Mouse (Mus musculus) heart, postnatal 10 days (tissue): ENCODE results near the gene Gcgr. TPM values are rescaled to one million over a fixed set of nuclear protein-coding genes. Genes with fewer than 3 reads are reported as not detected.
"Not testable (repeated sequence)": the region's sequence is repeated elsewhere in the genome, so short reads cannot be mapped to it uniquely, and the experiment has no call there.

Source experiments
- DNase-seq, 2 experiments: peaks; one replicate each; pipeline ENCODE4 v3.0.0; 2021
- intact Hi-C: fragments of 180-260 bp; cut with DNase I; formaldehyde crosslinking; loops from one replicate; pipeline ENCODE4 v1.15.1; 2025
- total RNA-seq, 2 experiments: library from RNA; stranded (reverse); gene quantifications; 2 replicates each; pipeline ENCODE4 v1.2.3; 2021

Gene Gcgr
- total RNA-seq, 2 experiments from 2014 or later = 2.4 to 3.1 TPM

DNA sequence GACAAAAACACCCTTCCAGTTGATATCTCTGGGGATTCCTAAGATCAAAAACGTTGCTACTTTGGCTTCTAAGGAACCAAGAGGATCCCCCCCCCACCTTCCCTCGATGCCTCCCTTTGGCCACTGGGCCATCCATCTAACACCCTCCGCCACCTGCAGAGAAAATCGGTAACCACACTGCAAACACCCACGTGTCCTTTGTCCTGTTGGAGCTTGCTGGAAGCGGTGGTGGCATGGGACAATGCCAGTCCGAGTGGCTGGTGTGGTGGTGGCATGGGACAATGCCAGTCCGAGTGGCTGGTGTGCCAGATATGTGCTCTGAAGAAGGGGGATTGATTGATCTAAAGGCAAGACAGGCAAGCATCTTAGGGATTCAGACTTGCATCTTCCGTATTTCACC, 1.1 kb downstream of the Gcgr start:
- intact Hi-C loops = no loop called here
- no peak for DNase-seq

DNA sequence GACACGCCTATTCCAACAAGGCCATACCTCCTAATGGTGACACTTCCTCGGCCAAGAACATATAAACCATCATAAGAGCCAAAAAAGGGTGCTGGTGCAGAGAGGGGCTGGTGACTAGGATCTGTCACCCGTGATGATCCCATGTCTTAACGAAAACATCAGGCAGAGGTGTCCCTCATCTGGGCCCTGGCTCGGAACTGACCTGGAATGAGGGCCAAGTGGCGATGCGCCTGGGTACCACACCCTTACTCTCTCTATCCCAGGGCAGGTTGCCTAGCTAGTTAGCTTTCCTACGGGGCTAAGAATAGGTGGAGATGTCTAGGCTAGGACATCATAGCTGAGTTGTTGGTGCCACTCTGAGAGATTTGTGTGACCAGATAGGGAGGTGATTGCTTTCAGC, 3.6 kb downstream of the Gcgr start:
- DNase-seq = no peak
- intact Hi-C loops = no loop called here

DNA sequence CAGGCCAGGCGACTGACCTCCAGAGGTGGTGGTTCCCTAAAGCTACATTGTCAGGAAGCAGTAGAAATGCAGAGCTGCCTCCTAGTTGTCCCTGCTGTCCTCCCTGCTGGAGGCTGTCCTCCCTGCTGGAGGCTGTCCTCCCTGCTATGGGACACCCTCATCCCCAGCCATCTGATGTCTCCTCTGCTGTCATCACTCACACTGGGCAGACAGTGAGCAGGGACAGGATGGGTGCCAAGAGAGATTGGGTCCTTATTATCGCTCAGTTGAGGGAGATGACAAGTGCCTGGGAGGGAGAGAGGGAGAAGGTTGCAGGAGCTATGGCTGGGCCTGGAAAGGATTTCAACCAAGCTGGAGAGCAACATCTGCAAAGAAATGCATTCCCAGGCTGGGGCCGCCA, 4.6 kb downstream of the Gcgr start:
- intact Hi-C loops = no loop called here
- DNase-seq = peak; percentile 29 to 33

DNA sequence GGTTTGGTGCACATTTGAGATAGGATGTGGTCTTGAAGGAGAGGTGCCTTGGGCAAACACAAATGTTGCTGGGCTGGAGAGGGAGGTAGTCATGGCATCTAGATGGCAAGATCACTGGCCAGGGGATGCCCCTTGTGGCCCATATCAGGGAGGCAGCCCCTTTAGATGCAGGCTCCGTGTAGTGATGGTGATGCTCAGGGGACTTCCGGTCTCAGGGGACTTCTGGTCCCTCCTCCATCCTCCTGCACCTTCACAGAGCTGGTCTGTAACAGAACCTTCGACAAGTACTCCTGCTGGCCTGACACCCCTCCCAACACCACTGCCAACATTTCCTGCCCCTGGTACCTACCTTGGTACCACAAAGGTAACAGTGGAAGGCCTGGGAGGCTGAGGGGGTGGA, 5.3 kb downstream of the Gcgr start:
- intact Hi-C loops = no loop called here
- DNase-seq = no peak

DNA sequence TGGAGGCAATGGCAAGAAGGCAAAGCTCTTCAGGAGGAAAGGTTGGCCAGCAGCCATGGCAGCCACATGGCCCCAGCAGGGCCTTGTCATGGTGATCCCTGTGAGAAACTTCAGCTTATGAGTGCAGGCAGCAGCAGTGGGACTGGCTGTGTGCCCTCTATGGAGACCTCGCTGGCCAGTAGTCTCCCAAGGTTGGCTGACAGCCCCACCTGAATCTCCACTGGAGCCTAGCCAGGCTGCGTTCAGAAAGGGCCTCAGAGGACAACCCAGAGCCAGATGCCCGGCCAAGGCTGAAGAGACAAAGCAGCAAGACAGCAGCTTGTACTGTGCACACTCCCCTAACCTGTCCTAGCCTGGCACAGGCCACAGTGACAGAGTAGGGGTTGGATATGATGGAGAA, 8.0 kb downstream of the Gcgr start:
- intact Hi-C loops = loop anchor here (2.0 kb wide), 1 partner anchor 18 kb away; no protein-coding TSS in a partner anchor
- peak; percentile 89 to 93 for DNase-seq

DNA sequence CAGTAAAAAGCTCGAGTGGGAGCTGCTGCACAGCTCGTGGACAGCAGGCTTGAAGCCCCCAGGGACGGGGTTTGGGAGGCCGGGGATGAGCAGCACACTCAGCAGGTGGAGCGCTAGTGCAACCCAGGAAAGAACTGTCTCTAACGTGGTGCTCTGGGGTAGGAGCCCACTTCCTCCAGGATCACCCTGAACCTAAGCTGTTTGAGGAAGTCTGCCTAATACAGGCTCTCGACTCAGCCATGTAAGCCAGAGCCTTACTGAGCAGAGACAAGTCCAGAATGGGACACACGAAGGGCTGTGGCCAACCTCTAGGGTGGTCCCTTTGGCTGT, 8.4 kb downstream of the Gcgr start:
- intact Hi-C loops = loop anchor here (2.0 kb wide), 1 partner anchor 18 kb away; no protein-coding TSS in a partner anchor
- DNase-seq = no peak

DNA sequence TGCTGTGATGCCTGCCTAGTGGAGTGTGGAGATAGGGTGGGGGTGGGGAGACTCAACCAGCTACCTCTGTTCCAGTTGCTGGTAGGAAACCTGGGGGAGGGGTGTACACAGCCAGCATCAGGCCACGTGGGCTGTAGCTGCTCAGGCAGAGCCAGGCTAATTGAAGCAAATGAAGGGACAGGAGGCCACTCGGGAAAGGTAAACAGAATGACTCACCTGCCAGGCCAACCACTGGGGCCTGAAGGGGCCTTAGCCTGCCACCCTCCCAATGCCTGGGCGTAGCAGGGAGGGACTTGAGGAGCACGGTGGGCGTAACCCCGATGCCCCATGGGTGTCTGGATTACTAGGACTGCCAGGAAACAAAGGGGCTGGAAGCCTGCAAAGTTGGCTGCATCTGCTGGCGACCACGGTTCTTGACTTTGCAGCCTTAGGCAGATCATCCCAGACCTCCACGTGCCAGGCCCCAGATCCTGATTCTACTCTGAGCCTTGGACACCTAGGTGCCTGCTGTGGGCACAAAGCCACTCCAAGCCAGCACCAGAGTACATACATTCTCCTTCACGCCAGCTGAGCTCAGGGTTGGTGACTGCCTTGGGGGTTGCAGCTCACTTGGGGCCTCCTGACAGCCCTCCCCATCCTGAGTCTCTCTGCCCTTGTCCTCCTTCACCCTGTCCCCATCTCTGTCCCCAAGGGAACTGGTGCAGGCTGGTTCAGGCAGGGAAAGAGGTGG, 9.0 kb downstream of the Gcgr start:
- DNase-seq = no peak
- intact Hi-C loops = loop anchor here (2.0 kb wide), 1 partner anchor 19 kb away; no protein-coding TSS in a partner anchor

DNA sequence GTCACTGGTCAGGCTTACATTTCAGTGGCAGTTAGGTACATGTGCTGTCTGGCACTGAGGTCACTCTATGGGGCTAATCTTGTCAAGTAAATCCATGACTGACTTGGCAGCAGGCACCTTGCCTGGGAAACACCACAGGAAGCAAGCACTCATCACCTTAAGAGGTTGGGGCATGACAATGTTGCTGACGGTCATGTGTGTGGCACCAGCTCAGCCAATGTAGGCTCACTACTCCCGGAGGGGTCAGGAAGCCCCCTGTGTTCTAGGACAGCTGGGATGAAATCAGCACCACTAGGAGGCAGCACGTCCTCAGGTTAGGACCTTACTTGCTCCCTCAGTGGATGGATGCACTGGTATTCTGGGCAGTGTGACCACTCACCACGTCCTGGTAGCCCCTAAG, 11.4 kb downstream of the Gcgr start:
- intact Hi-C loops = no loop called here
- peak; percentile 77 to 78 for DNase-seq

DNA sequence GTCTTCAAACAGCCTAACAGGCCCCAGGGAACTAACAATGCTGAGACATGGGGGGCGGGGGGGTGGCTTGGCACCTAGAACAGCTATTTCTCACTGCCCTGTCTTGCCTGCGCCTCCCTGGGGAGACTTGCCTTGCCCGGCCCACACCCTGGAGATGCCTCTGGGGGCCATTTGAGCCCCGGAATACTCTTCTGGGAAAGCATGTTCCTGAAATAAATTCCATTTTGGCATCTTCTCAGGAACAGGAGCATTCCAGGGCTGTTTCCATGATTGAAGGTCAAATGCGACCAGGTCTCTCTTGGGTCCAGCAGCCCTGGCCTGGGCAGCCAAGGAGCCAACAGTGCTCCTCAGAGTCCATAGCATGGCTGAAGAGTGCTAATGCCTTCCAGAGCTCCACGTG, 11.9 kb downstream of the Gcgr start:
- no peak for DNase-seq
- intact Hi-C loops = no loop called here

DNA sequence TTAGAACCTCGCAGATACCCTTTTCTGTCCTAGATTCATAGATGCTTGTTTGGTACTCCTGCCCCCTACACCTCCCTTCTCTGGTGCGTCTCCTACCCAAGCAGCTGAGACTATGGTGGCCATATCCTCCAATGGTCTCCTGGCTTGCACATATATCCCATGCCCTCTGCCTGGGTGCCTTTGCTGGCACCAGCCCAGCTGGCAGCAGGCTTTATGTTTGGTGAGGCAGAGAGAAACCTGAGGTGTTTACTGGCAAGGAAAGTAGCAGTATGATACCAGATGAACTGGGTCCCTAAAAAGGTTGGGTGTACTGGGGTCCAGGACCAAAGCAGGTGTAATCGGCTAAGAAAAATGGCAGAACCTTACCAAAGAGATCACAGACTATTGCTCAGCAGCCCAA, 15.5 kb downstream of the Gcgr start:
- intact Hi-C loops = no loop called here
- no peak for DNase-seq

DNA sequence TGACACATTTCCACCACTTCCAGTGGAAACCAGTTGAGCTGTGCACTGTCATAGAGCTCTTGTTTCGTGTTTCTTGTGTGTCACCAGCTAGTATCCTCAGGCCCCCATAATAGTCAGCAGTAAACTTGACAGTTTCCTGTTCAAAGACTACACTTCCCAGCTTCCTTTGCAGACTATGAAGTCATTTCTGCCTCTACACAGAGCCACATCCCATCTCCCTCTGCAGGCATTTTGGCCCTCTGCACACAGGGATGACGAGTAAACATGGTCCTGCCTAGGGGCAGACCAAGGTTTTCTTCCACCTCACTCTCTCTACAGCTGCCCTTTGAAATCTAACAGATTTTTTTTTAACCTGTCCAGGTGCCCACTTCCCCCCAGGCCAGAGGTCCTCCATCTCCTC, 17.0 kb downstream of the Gcgr start:
- intact Hi-C loops = no loop called here
- peak in 1 of 2 experiments; percentile 52 for DNase-seq

DNA sequence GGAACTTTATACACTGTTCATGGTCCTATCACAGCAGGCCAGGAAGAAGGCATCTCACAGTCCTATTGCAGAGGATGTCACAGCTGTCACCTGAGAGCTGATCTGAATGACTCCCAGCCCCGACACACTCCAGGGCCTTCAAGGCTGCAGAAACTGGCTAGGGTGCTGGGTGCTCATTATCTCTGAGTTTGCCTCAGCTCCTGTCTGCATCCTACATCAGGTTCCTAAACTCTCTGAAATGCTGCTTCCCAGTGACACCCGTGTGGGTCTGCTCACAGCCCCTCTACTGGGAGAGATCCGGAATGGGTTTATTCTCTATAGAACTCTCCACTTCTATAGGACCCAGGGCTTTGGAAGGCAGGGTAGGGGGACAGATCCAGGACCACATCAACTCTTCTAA, 17.7 kb downstream of the Gcgr start:
- intact Hi-C loops = loop anchor here (2.0 kb wide), 2 partner anchors 27 to 55 kb away; no protein-coding TSS in a partner anchor
- DNase-seq = no peak

DNA sequence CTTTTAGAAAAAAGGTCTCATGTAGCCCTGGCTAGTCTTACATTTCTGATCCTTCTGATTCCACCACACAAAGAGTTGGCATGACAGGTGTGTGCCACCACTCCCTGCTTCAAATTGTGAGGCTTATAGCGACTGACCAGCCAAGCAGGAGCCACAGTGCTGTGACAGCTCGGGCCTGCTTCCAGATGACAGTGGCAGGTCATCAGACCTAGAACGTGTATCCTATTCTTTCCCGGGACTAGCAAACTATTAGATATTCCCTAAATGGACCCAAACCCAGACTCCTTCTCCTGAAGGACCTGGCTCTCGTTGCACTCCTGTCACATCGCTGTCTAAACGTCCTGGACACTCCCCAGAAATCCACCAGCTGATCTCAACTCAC, 18.3 kb downstream of the Gcgr start:
- DNase-seq = no peak
- intact Hi-C loops = loop anchor here (2.0 kb wide), 2 partner anchors 28 to 56 kb away; no protein-coding TSS in a partner anchor

DNA sequence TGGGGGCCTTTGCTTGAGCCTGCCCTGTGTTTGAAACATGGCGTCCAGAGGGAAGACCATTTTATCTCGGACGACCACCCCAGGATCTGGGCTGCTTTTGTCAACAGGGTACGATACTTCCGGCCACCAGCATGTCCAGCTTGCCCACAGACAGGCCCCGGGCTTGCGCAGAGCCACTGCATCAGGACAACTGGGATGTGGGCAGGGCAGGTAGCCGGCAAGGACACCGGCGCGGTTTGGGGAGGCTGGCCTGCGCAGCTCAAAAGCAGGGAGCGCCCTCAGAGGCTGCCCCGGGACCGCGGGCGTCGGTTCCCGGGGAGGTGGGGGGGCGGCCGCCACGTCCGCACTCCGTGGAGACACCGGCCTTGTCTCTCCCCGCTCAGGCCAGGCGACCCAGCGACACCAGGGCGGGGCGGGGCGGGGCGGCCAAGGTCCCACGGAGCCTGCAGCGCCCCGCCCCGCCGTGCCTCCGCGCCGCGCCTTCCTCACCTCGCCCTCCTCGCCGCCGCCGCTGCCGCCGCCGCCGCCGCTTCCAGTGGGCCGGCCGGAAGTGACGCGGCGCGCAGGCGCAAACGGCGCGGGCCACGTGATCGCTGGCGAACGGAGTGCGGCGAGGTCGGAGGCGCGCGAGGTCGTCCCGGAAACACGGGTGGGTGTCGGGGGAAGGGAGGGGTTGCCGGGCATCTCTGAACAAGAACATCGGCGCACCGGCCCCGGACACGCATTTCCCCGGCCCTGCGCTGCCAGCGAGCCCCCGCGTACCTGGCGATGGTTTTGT, 18.9 kb downstream of the Gcgr start, which contains the start of gene Mcrip1:
Gene Mcrip1, minus strand, starts transcription at position 560 of the 778 bp plus-strand sequence.
- intact Hi-C loops = loop anchor here (2.0 kb wide), 2 partner anchors 29 to 57 kb away; no protein-coding TSS in a partner anchor
- DNase-seq = peak; percentile 96 to 97

DNA sequence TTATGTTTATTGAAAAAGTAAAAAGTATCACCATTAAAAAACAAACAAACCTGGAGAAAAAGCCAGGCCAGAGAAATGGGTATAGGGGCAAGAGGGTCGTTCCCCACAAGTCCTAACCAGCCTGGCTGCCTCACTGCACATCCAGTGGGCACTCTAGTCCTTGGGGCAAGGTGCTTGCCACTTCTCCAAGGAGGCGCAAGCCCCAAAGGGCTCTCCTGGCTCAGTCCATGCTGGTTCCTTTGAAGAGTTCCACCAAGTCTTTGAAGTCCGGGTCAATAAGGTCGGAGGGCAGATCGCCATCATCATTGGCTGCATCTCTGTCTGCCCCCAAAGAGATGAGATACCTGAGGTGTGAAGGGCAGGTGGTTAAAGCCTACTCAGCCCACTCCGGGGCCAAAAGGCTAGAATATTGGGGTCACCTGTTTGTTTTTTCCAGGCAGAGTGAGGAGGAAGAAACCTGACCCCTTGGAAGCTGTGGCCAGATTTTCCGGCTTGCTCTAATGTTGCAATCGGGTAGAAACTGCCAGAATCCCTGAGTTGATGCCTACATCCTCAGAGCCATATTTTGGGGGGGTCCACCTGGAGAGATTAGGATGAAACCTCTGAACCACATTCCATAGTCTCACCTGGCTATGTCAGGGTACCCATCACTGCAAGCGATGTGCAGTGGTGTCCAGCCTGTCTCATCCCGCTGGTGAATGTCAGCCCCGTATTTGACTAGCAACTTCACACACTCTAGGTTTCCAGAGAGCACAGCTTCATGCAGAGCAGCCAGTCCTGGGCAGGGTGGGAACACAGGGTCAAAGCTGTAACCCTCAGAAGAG, 19.7 kb downstream of the Gcgr start:
- intact Hi-C loops = loop anchor here (2.0 kb wide), 3 partner anchors 21 to 57 kb away; no protein-coding TSS in a partner anchor
- no peak for DNase-seq

DNA sequence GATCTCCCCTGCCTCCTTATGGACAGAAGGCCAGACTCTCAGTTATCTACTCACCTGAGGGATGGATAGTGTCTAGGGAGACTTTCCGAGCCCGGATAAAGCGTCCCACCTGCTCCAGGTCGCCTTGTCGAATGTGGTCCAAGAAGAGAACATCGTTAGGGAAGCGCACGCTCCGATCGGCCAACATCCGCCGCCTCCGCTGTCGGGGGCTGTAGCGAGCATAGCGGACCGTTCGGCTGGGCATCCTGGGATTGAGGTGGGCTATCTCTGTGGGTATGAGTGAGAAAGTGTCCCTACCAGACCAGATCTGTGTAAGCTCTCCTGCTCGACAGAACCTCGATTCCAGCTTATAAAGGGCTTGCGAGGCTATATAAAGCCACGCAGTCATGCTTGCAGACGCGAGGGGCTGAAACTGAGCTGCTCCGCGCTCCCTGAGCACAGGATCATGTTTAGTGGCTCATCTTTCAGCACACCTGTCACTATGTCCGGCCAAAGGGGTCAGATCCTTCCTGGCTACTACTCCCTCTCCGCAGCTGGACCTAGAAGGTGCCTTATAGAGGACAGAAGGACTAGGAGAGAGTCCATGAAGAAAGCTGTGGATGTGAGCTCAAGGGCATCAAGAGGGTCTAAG, 20.4 kb downstream of the Gcgr start, which contains the start of gene Ppp1r27:
Gene Ppp1r27, minus strand, starts transcription at position 323 of the 631 bp plus-strand sequence.
- intact Hi-C loops = loop anchor here (2.0 kb wide), 1 partner anchor 20 kb away; no protein-coding TSS in a partner anchor
- DNase-seq = no peak

DNA sequence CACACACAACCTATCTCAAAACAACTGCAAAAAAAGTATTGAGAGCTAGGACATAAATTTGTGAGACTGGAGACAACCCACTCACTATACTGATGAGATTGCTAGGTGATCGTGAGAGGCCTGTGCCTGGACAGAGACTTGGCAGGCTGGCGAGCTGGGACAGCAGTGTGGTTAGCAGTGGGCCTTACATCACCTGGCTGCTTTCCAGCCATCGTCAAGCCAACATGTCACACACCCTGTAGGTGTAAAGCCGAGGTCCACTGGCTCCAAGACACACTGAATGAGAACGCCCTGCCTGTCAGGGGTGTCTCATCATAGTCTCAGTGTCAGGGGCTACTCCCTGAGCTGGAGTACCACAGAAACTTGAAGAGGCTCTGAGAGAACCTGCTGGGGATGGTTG, 22.2 kb downstream of the Gcgr start:
- intact Hi-C loops = no loop called here
- DNase-seq = no peak

DNA sequence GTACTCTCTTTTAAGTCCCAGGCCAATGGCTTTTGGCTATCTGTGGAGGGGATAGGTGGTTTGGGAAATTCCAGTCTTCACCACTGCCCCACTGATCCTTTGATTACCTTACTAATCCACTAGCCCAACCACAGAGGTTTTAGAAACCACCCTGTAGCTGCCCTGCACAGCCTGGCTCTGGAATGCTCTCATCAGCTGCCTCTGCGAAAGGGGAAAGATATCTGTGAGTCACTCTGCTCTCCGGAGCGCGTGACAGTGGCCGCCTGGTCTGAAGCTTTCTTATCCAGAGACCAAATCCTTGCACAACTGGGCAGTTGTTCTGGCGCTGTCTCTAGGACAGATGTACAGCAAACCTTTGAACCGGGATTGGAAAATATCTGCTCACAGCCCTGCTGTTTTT, 24.3 kb downstream of the Gcgr start:
- peak in 1 of 2 experiments; percentile 59 for DNase-seq

DNA sequence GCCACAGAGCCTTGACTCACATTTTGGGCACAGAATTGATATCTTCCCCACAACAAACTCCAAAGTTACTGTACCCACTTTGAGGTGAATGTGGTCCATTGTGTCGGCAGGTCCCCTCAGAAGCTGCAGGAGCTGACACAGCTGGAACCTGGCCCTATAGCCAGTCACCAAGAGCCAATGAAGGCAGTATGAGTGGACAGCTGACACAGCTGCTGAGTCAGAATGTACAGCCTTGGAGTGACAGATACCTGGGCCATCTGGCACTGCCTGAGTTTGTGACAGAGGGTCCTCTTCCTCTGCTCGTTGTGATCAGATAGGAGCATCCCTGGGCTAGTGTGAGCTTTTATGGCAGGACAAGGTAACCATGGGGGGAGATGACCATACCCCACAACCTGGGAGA, 24.8 kb downstream of the Gcgr start:
- no peak for DNase-seq
- intact Hi-C loops = no loop called here

More for the DNA sequence above, 24.3 kb downstream of the Gcgr start:
- intact Hi-C loops = no loop called here

DNA sequence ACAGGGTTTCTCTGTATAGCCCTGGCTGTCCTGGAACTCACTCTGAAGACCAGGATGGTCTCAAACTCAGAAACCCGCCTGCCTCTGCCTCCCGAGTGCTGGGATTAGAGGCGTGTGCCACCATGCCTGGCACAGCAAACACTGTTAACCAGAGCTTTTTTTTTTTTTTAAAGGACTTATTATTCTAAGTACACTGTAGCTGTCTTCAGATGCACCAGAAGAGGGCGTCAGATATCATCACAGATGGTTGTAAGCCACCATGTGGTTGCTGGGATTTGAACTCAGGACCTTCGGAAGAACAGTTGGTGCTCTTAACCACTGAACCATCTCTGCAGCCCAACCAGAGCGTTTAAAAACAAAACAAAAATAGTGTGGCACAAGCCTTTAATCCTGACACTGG, 28.3 kb downstream of the Gcgr start:
- intact Hi-C loops, DNase-seq: not testable (repeated sequence)
